Mouse (Mus musculus) limb, embryonic 11.5 days (tissue): ENCODE data around the gene Prkn. TPM values are rescaled to one million over a fixed set of nuclear protein-coding genes. Genes with fewer than 3 reads are reported as not detected.

Experiments
- ATAC-seq: fragments of 200-750 bp; cut with Nextera tagmentation; 2 replicates; pipeline ENCODE4 v1.8.0; 2017; ENCODE audit warnings: low read depth; ENCODE audit not compliant: insufficient number of reproducible peaks, low FRiP score, low TSS enrichment
- DNase-seq: peaks from one replicate; pipeline ENCODE4 v3.0.0-alpha.2; 2015; ENCODE audit warnings: low spot score
- H3K27ac ChIP-seq: fragments of 300-500 bp; sonication (generic); replicated peaks from 2 replicates; pipeline ENCODE4 v1.5.1; 2014; ENCODE audit warnings: low read depth, mild to moderate bottlenecking, low read length
- H3K27me3 ChIP-seq: fragments of 300-500 bp; sonication (generic); 2 replicates; pipeline ENCODE4 v1.6.1; 2014; ENCODE audit warnings: mild to moderate bottlenecking, low read length, mixed read lengths; ENCODE audit not compliant: control insufficient read depth, insufficient read depth
- H3K36me3 ChIP-seq: fragments of 300-500 bp; sonication (generic); 2 replicates; pipeline ENCODE4 v1.6.1; 2014; ENCODE audit warnings: mild to moderate bottlenecking, low read length, moderate library complexity, mixed read lengths; ENCODE audit not compliant: control insufficient read depth, insufficient read depth
- H3K4me1 ChIP-seq: fragments of 300-500 bp; sonication (generic); 2 replicates; pipeline ENCODE4 v1.6.1; 2014; ENCODE audit warnings: low read length, mixed read lengths; ENCODE audit not compliant: control insufficient read depth, insufficient read depth
- H3K4me2 ChIP-seq: fragments of 300-500 bp; sonication (generic); 2 replicates; pipeline ENCODE4 v1.6.1; 2014; ENCODE audit warnings: low read depth, mild to moderate bottlenecking, moderate library complexity; ENCODE audit not compliant: severe bottlenecking
- H3K4me3 ChIP-seq: fragments of 300-500 bp; sonication (generic); 2 replicates; pipeline ENCODE4 v1.5.1; 2014; ENCODE audit warnings: low read depth, low read length
- H3K9ac ChIP-seq: fragments of 300-500 bp; sonication (generic); 2 replicates; pipeline ENCODE4 v1.6.1; 2014; ENCODE audit warnings: mild to moderate bottlenecking, low read length
- H3K9me3 ChIP-seq: fragments of 300-500 bp; sonication (generic); 2 replicates; pipeline ENCODE4 v1.6.1; 2016; ENCODE audit warnings: low read length; ENCODE audit not compliant: control insufficient read depth
- WGBS: fragments of 180-500 bp; shearing (Covaris S2); extraction: QIAGEN DNeasy Blood & Tissue Kit; methylation state at CpG from one replicate; pipeline ENCODE4 v1.1.7; 2014; 5-methylcytosine and 5-hydroxymethylcytosine counted together
- polyA plus RNA-seq: library from polyadenylated mRNA; unstranded; fragments of >200 nt; fragmentation: Nextera tagmentation; extraction: Ambion mirVana; gene quantifications from 2 replicates; pipeline ENCODE4 v1.2.1, GENCODE M21; 2014

The Prkn gene
- polyA plus RNA-seq, 1 experiment from 2014 or later, result 1.2 TPM

DNA sequence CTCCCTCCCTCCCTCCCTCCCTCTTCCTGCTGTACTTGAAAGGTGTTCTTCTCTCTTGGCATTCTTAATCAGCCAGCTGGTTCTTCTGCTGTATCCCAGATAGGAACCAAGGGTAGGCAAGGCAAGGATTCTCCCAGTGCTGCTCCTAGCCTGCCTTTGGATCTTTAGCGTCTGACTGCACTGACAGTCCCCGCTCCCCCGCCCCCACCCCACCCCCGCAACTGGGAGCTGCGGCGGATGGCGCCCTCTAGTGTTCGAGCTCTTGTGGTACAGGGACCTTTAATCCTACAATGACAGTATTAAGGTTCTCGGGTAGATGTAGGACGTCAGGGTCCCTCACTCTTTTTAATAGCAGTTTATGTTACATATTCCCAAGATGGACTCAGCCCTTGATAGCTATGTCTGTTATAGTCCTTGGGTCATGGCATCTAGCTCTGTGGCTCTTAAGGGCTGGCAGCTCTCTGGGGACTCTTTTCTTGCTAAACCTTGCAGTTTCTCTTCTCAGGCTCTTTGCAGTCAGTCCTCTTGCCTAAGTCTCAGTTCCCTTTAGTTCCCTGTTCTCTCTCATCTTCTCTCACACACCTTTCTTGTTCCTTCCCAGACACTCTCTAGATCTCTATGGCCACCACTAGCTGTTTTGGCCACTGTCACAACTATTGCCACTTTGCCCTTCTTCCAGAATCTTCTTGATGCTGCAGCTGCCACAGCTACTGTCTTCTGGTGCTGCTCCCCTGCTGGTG lies 1191.2 kb downstream of the Prkn start:
- Histone ChIP-seq H3K27me3 (no peaks in the 10 kb centered on the region), H3K4me2 (no peak overlapping the region), H3K4me3 (no peak overlapping the region), H3K9me3 (no peaks in the 10 kb centered on the region), H3K9ac (no peak overlapping the region), H3K27ac (no peak overlapping the region), H3K4me1 (peaks cover 16% of the 10 kb centered on the region), H3K36me3 (no peaks in the 10 kb centered on the region)
- DNase-seq, result peak; percentile 84
- WGBS, result 1% methylated on average over 10 of the region's 10 CpGs
- ATAC-seq, result no peak

DNA sequence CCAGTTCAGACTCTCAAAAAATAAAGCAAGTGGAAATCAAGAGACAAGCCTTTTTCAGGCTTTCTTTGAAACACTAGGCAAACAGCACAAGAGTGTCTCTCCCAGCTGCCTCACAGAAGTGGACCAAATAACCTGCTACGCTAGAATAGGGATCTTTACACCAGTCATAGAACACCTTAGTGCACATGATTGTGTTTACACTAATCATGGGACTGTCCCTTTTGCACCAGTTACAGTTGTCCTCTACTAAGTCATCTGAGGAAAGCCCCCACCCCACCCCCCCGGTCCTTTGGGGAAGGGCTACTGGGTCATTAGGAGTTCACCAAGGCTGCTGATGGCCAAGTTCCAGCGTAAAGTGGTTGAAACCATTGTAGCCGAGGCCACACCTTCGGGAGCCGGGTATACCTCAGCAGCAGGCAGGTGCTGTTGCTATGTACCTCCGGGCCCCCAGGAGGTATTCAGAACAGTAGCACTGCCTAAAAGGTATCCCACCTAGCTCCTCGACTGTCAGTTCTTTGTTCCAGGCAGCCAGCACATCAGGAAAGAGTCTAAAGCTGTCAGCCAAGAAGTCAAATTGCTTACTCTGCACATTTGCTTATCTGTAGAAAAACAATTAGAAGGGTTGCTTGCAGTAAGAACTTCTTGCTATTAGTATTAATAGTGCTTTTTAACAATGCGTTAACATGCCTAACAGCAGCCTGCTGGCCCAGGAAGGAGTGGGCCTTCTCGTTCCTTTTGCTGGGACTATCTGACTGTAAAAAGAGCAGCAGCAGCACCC lies 1192.0 kb downstream of the Prkn start:
- ATAC-seq (no peak), DNase-seq (no peak)

GRCm38 (mm10) chr17:12035386-12035785 lies 1195.2 kb downstream of the Prkn start:
- Histone ChIP-seq H3K36me3 (no peaks in the 10 kb centered on the region), H3K9me3 (no peaks in the 10 kb centered on the region), H3K9ac (no peak overlapping the region), H3K4me2 (no peak overlapping the region), H3K4me3 (no peak overlapping the region), H3K27ac (no peak overlapping the region), H3K4me1 (peaks cover 7% of the 10 kb centered on the region), H3K27me3 (no peaks in the 10 kb centered on the region)
- DNase-seq (no peak), ATAC-seq (no peak)
- WGBS, result 36% methylated on average over 5 of the region's 5 CpGs

More for the DNA sequence above, 1192.0 kb downstream of the Prkn start:
- Histone ChIP-seq H3K4me2 (no peak overlapping the region), H3K27me3 (no peaks in the 10 kb centered on the region), H3K9ac (no peak overlapping the region), H3K36me3 (no peaks in the 10 kb centered on the region), H3K27ac (no peak overlapping the region), H3K4me1 (peaks cover 16% of the 10 kb centered on the region), H3K4me3 (no peak overlapping the region), H3K9me3 (no peaks in the 10 kb centered on the region)
- 69% methylated on average over 10 of the region's 10 CpGs for WGBS

DNA sequence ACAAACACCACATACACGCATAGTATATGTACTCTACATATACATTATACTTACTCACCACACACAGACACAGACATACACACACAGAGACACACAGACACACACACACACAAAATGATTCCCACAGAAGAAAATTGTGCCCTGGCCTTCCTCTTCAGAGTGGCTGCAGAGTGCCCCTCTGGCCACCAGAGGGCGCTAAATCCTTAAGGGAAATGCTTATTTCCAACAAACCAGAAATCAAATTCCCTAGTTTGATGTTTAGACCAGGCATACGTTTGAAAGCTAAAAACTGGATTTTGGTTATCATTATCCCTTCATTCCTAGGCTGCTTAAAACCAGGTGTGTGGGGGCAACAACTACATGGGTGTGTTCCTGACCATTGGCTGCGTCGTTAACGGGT lies 1196.0 kb downstream of the Prkn start:
- H3K27me3 ChIP-seq, result no peaks in the 10 kb centered on the region
- no peak overlapping the region for H3K4me2 ChIP-seq
- H3K36me3 ChIP-seq, result no peaks in the 10 kb centered on the region
- DNase-seq (peak; percentile 79), ATAC-seq (no peak)
- no peak overlapping the region for H3K9ac ChIP-seq
- 41% methylated on average over 6 of the region's 6 CpGs for WGBS
- H3K27ac ChIP-seq, result no peak overlapping the region
- peaks cover 4% of the 10 kb centered on the region; the same call in 1 of the 2 replicates for H3K4me1 ChIP-seq
- no peaks in the 10 kb centered on the region for H3K9me3 ChIP-seq
- H3K4me3 ChIP-seq, result no peak overlapping the region

DNA sequence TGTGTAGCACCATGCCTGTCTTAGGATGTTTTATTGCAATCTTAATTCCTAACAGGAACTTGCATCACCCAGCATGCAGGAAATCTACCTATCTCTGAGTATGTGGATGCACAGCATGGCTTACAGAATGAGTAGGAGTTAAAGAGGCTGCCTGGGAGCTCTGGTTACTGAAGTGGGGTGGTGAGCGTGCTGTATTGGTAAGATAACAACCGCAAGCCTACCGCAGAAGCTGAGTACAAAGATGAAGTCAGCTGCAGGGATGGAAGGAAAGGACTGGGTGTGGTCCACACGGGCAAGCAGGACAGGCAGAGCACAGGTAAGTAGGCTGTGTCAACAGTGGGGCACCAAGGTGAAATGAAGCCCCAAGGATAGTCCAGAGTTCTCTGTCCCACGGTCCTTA lies 1196.9 kb downstream of the Prkn start:
- ATAC-seq (no peak), DNase-seq (no peak)
- Histone ChIP-seq H3K9me3 (no peaks in the 10 kb centered on the region), H3K4me2 (no peak overlapping the region), H3K4me3 (no peak overlapping the region), H3K27me3 (no peaks in the 10 kb centered on the region), H3K4me1 (no peaks in the 10 kb centered on the region), H3K9ac (no peak overlapping the region), H3K27ac (no peak overlapping the region), H3K36me3 (no peaks in the 10 kb centered on the region)
- WGBS, result 73% methylated on average over 5 of the region's 5 CpGs

GRCm38 (mm10) chr17:12037574-12037973 lies 1197.4 kb downstream of the Prkn start:
- Histone ChIP-seq H3K4me2 (no peak overlapping the region), H3K9ac (no peak overlapping the region), H3K4me1 (no peaks in the 10 kb centered on the region), H3K9me3 (no peaks in the 10 kb centered on the region), H3K27me3 (no peaks in the 10 kb centered on the region), H3K4me3 (no peak overlapping the region), H3K36me3 (no peaks in the 10 kb centered on the region), H3K27ac (no peak overlapping the region)
- no peak for DNase-seq
- 91% methylated on average over 2 of the region's 2 CpGs for WGBS
- ATAC-seq, result no peak

DNA sequence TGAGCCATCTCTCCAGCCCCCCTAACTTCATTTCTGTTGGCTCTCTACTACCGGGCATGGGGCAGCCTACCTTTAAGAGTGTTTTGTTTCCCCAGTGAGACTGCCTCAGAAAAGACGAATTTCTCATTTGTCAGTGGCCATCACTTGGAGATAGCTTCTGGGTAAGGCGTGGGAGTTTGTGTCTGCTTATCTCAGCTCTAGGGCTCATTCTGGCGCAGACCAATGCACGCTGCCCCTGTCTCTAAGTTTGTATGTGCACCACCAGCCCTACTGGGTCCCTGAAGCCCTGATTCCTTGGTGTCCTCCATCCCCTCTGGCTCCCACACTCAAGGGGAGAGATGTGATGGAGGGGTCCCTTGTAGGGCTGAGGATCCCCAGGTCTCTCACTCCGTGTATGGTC lies 1198.3 kb downstream of the Prkn start:
- DNase-seq (no peak), ATAC-seq (no peak)
- Histone ChIP-seq H3K4me2 (no peak overlapping the region), H3K9me3 (no peaks in the 10 kb centered on the region), H3K27me3 (no peaks in the 10 kb centered on the region), H3K4me3 (no peak overlapping the region), H3K9ac (no peak overlapping the region), H3K27ac (no peak overlapping the region), H3K36me3 (no peaks in the 10 kb centered on the region), H3K4me1 (no peaks in the 10 kb centered on the region)
- 74% methylated on average over 6 of the region's 6 CpGs for WGBS

- H3K9me3 ChIP-seq, result no peaks in the 10 kb centered on the region
- no peak overlapping the region for H3K9ac ChIP-seq
- no peak overlapping the region for H3K4me3 ChIP-seq
- WGBS, result 3% methylated on average over 9 of the region's 9 CpGs
- no peak overlapping the region for H3K4me2 ChIP-seq
- ATAC-seq, result peak; percentile 44; the same call in 1 of the 2 replicates
- no peaks in the 10 kb centered on the region for H3K27me3 ChIP-seq
- peak; percentile 91 for DNase-seq
- H3K36me3 ChIP-seq, result no peaks in the 10 kb centered on the region
- H3K4me1 ChIP-seq, result no peaks in the 10 kb centered on the region
- H3K27ac ChIP-seq, result no peak overlapping the region
Observed at GRCm38 (mm10) chr17:12039188-12039587, 1199.0 kb downstream of the Prkn start.
